Mouse (Mus musculus): ENCODE measurements around the gene Cblb.

The Cblb gene

DNA sequence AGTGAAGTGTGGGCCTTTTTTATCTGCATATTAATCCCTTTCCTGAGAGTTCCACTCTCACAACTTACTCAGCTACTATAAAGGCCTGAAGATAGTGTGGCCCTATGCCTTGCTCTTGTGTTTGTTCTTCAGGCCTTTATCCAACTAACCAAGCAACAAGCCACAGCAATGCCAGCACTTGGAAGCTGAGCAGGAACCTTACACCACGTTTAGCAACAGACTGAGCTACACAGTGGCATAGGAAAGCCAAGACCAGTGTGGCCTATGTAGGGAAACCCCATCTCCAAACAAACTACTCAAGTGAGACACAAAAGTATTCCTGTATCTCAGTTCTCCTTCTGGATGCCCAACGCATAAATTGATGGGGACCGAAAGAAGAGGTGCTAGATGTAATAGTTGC, 163.8 kb downstream of the Cblb start:
- DNase-seq (ENCODE audit: low spot score) = no peak

GRCm38 (mm10) chr16:52200107-52200506, 169.1 kb downstream of the Cblb start:
- no peak for DNase-seq (ENCODE audit: low spot score)

DNA sequence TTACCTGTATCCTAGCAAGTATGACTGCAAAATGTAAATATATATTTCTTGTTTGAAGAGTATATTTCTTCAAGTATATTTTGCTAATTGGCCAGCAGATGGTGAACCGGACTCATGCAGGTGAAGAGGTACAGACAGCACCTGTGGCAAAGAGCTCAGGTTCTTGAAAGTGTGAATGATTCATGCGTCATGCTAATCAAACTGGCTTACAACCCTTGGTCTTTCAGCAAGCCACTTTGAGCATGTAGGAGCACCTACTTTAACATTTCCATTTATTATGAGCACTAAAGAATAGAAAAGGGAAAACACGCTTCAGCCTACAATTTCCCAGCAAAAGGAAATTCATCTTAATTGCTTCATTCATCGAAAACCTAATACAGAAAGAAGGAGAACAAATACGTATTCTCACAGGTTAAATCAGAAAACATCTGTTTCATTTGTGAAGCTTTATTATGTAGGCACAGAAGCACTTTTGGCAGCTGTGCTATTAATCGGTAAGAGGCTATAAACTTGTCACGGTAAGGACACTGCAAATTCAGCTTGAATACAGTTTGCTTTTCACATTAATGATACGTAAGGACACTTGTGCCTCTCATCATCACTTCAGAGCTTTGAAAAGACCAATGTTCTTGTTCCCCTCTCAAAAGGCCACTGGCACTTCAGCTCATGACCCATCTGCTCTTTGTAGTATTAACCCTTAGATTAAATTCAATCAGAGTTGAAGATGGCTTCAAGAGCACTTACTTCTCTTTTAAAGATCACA, 180.0 kb downstream of the Cblb start:
- no peak for DNase-seq (ENCODE audit: low spot score)

- DNase-seq (ENCODE audit: low spot score) = peak; percentile 3
These were observed 188.0 kb downstream of the Cblb start for GRCm38 (mm10) chr16:52219069-52219468.

DNA sequence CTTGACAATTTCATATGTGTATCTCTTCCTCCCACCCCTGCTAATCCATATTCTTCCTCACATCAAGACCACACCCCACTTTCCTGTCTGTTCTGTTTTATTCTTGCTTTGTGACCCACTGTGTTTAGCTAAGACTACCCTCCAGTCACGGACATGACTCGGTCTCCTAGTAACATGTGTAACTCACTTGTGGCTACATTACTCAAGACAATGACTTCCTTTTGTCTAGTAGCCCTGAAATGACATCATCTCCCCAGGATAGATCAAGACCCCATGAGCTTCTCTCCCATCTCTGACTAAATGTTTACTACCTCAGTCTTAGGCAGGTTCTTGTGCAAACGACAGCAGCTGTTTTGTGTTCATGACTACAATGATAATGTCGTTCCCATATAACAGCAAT, 191.9 kb downstream of the Cblb start:
- no peak for DNase-seq (ENCODE audit: low spot score)

DNA sequence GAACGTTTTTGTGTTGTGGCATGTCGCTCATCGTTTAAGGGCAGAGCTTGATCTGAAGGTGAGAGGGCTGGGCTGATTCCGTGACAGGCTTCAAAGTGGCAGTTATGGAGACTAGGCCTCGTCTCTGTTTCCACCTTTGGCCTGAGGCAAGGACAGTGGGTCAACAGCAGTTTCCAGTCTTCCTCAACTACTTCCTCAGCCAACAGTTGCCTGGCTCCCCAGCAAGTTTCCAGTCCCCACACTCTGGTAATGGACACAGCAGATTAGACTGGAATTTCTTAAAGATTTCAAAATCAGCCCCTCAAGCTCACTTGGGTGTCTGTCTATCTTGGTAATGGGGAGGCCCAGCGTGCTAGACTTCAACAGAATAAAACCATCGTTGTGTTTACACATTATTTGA, 198.4 kb downstream of the Cblb start:
- DNase-seq (ENCODE audit: low spot score) = no peak

- no peak for DNase-seq (ENCODE audit: low spot score)
These were observed 198.9 kb downstream of the Cblb start for GRCm38 (mm10) chr16:52229930-52230329.

DNA sequence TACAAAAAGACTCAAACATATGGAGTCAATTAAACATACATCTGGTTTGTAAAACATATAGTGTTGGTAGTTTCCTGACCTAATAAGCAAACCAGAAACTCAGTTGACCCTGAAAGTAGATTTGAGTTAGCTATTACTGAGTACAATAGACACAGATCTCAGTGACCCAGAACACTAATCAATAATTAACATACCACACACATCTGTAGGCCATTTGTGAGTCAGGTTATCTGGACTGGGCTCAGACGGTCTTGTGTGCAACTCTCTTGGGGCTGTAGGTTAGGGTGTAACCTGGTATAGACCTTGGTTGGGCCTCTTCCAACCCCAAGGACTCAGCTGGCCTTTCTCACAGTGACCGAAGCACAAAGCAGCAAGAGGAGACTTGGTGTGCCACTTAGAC, 211.1 kb downstream of the Cblb start:
- DNase-seq (ENCODE audit: low spot score) = no peak

- no peak for DNase-seq (ENCODE audit: low spot score)
These were observed 212.5 kb downstream of the Cblb start for GRCm38 (mm10) chr16:52243421-52243973.

DNA sequence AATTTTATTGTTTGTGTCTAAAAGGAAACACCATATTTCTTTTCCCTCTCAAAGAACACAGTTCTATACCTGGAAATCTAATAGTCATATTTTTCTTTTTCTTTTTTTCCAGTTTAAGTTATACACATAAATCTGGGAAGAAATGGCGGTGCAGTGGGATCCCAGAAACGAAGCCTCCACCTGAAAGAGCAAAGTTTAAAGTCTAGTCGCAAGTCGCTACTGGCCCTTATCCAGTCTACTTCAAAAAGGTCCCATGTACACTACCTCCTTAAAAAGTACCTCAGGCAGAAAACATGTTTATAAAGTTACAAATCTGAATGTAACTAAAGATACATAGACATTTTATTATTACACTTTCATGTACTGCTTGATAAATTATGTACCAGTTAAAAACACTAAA, 219.2 kb downstream of the Cblb start:
- DNase-seq (ENCODE audit: low spot score) = no peak

- no peak for DNase-seq (ENCODE audit: low spot score)
These were observed 219.9 kb downstream of the Cblb start for GRCm38 (mm10) chr16:52250935-52251334.
